Mouse (Mus musculus) testis, adult 2 months (tissue): Measurements from ENCODE around the gene A430033K04Rik.

ENCODE experiments used
- CTCF ChIP-seq: fragments of 200-500 bp; IDR thresholded peaks from 2 replicates; pipeline ENCODE4 v1.5.1; 2012; ENCODE audit warnings: low read depth, mild to moderate bottlenecking, inconsistent platforms, low read length, moderate library complexity; ENCODE audit not compliant: control insufficient read depth, insufficient read depth, insufficient replicate concordance
- POLR2A ChIP-seq: fragments of 200-500 bp; IDR thresholded peaks from 2 replicates; pipeline ENCODE4 v1.6.1; 2012; ENCODE audit warnings: low read depth, mild to moderate bottlenecking, inconsistent platforms, low read length, moderate library complexity; ENCODE audit not compliant: control insufficient read depth

DNA sequence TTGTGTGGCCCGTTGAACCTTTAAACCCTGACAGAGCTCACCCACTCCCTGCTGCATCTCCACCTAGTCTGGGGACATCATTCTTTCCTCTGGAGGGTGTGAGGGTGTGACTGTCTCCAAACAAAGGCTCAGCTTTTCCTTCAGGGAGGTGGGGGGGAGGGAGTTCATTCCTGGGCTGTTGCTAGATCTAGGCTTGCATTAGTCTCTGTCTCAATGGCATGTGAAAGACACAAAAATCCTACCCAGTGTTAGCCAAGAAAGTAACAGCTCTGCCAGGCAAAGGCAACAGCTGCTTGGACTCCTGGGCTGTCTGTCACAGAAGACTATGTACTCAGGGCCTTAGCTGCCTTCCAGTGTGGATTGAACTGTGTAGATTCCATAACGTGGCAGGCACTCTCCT lies 71.4 kb downstream of the A430033K04Rik start:
- TF ChIP-seq POLR2A (no peak), CTCF (no peak)
